Mouse (Mus musculus): Measurements from ENCODE around the gene Gse1. TPM values are rescaled to one million over a fixed set of nuclear protein-coding genes. Genes with fewer than 3 reads are reported as not detected.

Gene Gse1
- polyA plus RNA-seq, 1 experiment from 2014 or later, result 15.4 TPM

DNA sequence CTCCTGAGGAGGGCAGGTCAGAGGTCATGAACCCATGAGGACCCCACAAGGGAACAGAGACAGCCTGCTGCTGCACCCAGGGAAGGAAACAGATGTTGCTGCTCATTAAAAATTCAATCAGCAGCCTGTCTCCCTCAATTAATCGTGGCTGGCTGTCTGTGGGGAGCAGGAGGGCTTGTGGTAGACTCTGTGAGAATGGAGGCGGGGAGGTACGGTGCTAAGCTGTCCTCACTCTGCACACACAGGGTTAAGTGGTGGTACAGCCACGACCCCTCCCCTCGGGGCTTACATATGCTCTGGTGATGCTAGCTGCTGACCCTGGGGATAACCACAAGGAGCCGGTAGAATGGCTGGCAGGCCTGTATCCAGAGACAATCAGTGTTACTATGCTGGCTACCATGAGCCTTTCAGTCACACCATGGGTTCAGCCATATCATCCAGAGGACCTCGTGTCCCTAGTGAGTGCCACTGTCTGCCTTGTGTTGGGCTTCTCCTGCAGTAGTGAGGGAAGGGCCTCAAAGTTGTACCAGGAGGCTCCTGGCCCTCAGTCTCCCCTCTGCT lies 337.0 kb downstream of the Gse1 start:
- no peak overlapping the region for H3K9ac ChIP-seq
- ATAC-seq (ENCODE audit: low FRiP score, low read depth), result no peak

GRCm38 (mm10) chr8:120566681-120567080 lies 338.4 kb downstream of the Gse1 start:
- peaks cover 56% of the 10 kb centered on the region for H3K4me1 ChIP-seq (replicated peaks)
- 56% methylated on average over 8 of the region's 8 CpGs for whole genome bisulfite sequencing
- H3K9me3 ChIP-seq, result no peaks in the 10 kb centered on the region
- H3K9ac ChIP-seq, result no peak overlapping the region
- no peaks in the 10 kb centered on the region for H3K27me3 ChIP-seq
- peaks cover 32% of the 10 kb centered on the region for H3K36me3 ChIP-seq
- ATAC-seq (ENCODE audit: low FRiP score, low read depth), result no peak
- H3K4me3 ChIP-seq, result no peak overlapping the region
- H3K4me2 ChIP-seq, result no peak overlapping the region
- no peak overlapping the region for H3K27ac ChIP-seq (replicated peaks)

More for the DNA sequence above, 337.0 kb downstream of the Gse1 start:
- H3K27ac ChIP-seq (replicated peaks), result peak overlapping the region; percentile 45
- no peak overlapping the region for H3K4me3 ChIP-seq
- peaks cover 25% of the 10 kb centered on the region for H3K36me3 ChIP-seq
- H3K4me1 ChIP-seq (replicated peaks), result peaks cover 68% of the 10 kb centered on the region
- WGBS, result 17% methylated on average over 7 of the region's 7 CpGs
- no peak overlapping the region for H3K4me2 ChIP-seq
- H3K27me3 ChIP-seq, result no peaks in the 10 kb centered on the region
- no peaks in the 10 kb centered on the region for H3K9me3 ChIP-seq

DNA sequence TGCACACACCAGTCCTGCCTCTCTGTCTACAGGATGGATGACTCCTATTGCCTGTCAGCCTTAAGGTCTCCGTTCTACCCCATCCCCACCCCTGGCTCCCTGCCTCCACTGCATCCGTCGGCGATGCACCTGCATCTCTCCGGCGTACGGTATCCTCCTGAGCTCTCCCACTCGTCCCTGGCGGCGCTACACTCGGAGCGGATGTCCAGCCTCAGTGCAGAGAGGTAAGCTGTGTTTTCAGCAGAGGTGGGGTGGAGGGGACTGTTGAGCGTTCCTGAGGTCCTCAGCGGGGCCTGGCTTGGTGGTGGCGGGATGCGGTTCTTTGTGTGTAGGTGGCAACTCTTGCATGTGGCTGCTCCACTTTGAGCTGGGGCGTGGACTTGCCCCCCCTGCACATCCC lies 339.5 kb downstream of the Gse1 start:
- H3K4me1 ChIP-seq (replicated peaks), result peaks cover 51% of the 10 kb centered on the region
- H3K4me3 ChIP-seq, result no peak overlapping the region
- ATAC-seq (ENCODE audit: low FRiP score, low read depth), result no peak
- no peaks in the 10 kb centered on the region for H3K9me3 ChIP-seq
- H3K27me3 ChIP-seq, result no peaks in the 10 kb centered on the region
- no peak overlapping the region for H3K9ac ChIP-seq
- H3K27ac ChIP-seq (replicated peaks), result no peak overlapping the region
- no peak overlapping the region for H3K4me2 ChIP-seq
- WGBS, result 95% methylated on average over 17 of the region's 17 CpGs
- H3K36me3 ChIP-seq, result peaks cover 42% of the 10 kb centered on the region

GRCm38 (mm10) chr8:120568164-120568798 lies 340.0 kb downstream of the Gse1 start:
- H3K27ac ChIP-seq (replicated peaks), result no peak overlapping the region
- H3K4me1 ChIP-seq (replicated peaks), result peaks cover 45% of the 10 kb centered on the region
- no peak overlapping the region for H3K4me3 ChIP-seq
- H3K27me3 ChIP-seq, result no peaks in the 10 kb centered on the region
- no peak overlapping the region for H3K9ac ChIP-seq
- H3K4me2 ChIP-seq, result no peak overlapping the region
- H3K36me3 ChIP-seq, result peaks cover 47% of the 10 kb centered on the region
- no peaks in the 10 kb centered on the region for H3K9me3 ChIP-seq
- ATAC-seq (ENCODE audit: low FRiP score, low read depth), result no peak
- 95% methylated on average over 37 of the region's 37 CpGs for WGBS

DNA sequence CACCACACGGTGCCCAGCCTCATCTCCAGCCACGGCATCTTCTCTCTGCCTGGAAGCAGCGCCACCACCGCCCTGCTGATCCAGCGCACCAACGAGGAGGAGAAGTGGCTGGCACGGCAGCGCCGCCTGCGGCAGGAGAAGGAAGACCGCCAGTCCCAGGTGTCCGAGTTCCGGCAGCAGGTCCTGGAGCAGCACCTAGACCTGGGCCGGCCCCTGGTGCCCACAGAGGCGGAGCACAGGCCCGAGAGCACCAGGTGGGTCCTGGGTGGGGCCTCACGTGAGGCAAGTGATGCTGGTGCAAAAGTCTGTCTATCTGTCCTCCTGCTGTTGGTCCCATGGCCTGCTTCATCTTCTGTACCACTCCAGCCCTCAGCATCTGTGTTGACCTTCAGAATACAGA lies 340.9 kb downstream of the Gse1 start:
- ATAC-seq (ENCODE audit: low FRiP score, low read depth), result no peak
- H3K9ac ChIP-seq, result no peak overlapping the region
- 96% methylated on average over 17 of the region's 17 CpGs for WGBS
- peaks cover 54% of the 10 kb centered on the region for H3K36me3 ChIP-seq
- peaks cover 39% of the 10 kb centered on the region for H3K4me1 ChIP-seq (replicated peaks)
- no peak overlapping the region for H3K27ac ChIP-seq (replicated peaks)
- no peaks in the 10 kb centered on the region for H3K27me3 ChIP-seq
- no peak overlapping the region for H3K4me3 ChIP-seq
- H3K9me3 ChIP-seq, result no peaks in the 10 kb centered on the region
- H3K4me2 ChIP-seq, result no peak overlapping the region

- Histone ChIP-seq H3K4me2 (no peak overlapping the region), H3K4me3 (no peak overlapping the region), H3K4me1 (replicated peaks) (peaks cover 29% of the 10 kb centered on the region), H3K9me3 (no peaks in the 10 kb centered on the region), H3K27me3 (no peaks in the 10 kb centered on the region), H3K36me3 (peaks cover 64% of the 10 kb centered on the region), H3K27ac (replicated peaks) (no peak overlapping the region), H3K9ac (no peak overlapping the region)
- WGBS, result 59% methylated on average over 13 of the region's 13 CpGs
- 0 out of 2 replicates have a peak, but pooled peaks have one; percentile 6 for ATAC-seq (ENCODE audit: low FRiP score, low read depth)
Observed at GRCm38 (mm10) chr8:120569939-120570715, 341.9 kb downstream of the Gse1 start.

GRCm38 (mm10) chr8:120571561-120571960 lies 343.3 kb downstream of the Gse1 start:
- WGBS, result 71% methylated on average over 8 of the region's 8 CpGs
- H3K9me3 ChIP-seq, result no peaks in the 10 kb centered on the region
- no peaks in the 10 kb centered on the region for H3K27me3 ChIP-seq
- H3K4me3 ChIP-seq, result no peak overlapping the region
- H3K36me3 ChIP-seq, result peaks cover 77% of the 10 kb centered on the region
- no peak overlapping the region for H3K27ac ChIP-seq (replicated peaks)
- H3K9ac ChIP-seq, result no peak overlapping the region
- no peak overlapping the region for H3K4me2 ChIP-seq
- no peak for ATAC-seq (ENCODE audit: low FRiP score, low read depth)
- peaks cover 15% of the 10 kb centered on the region for H3K4me1 ChIP-seq (replicated peaks)

DNA sequence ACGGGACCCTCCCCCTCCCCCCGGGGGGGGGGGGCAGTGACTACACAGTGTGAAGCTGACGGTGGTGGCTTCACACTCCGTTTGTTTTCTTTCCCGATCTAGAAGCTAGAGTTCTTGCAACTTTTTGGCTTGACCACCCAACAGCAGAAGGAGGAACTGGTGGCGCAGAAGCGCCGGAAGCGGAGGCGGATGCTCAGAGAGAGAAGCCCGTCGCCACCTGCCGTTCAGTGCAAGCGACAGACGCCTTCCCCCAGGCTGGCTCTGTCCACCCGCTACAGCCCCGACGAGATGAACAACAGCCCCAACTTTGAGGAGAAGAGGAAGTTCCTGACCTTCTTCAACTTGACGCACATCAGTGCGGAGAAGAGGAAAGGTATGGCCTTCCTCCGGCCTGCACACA lies 344.3 kb downstream of the Gse1 start:
- Histone ChIP-seq H3K4me1 (replicated peaks) (peaks cover 10% of the 10 kb centered on the region; the same call in 1 of the 2 replicates), H3K4me2 (no peak overlapping the region), H3K27ac (replicated peaks) (no peak overlapping the region), H3K36me3 (peaks cover 82% of the 10 kb centered on the region), H3K4me3 (no peak overlapping the region), H3K9ac (no peak overlapping the region), H3K27me3 (no peaks in the 10 kb centered on the region), H3K9me3 (no peaks in the 10 kb centered on the region)
- 70% methylated on average over 21 of the region's 21 CpGs for WGBS
- no peak for ATAC-seq (ENCODE audit: low FRiP score, low read depth)

DNA sequence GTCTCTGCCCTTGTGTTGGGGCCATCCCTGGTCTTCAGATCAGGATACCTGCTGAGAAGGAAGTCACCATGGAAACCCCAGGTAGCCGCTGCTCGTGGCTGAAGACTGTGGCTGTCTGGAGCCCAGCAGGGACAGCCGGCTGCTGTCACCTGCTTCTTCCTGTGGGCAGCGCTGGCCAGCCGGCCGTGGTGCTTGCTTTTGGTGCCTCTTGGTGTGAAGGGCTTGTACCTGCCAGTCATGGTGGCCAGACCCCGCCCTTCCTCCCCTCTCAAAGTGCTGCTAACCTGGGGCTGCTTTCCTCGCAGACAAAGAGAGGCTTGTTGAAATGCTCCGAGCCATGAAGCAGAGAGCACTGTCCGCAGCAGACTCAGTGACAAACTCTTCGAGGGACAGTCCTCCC lies 345.6 kb downstream of the Gse1 start:
- 67% methylated on average over 11 of the region's 11 CpGs for WGBS
- peaks cover 81% of the 10 kb centered on the region for H3K36me3 ChIP-seq
- no peak overlapping the region for H3K27ac ChIP-seq (replicated peaks)
- no peak overlapping the region for H3K4me3 ChIP-seq
- ATAC-seq (ENCODE audit: low FRiP score, low read depth), result no peak
- H3K9ac ChIP-seq, result no peak overlapping the region
- no peak overlapping the region for H3K4me2 ChIP-seq
- peaks cover 17% of the 10 kb centered on the region for H3K4me1 ChIP-seq (replicated peaks)
- no peaks in the 10 kb centered on the region for H3K9me3 ChIP-seq
- no peaks in the 10 kb centered on the region for H3K27me3 ChIP-seq

- Histone ChIP-seq H3K4me2 (no peak overlapping the region), H3K36me3 (peaks cover 82% of the 10 kb centered on the region), H3K9me3 (no peaks in the 10 kb centered on the region), H3K4me1 (replicated peaks) (peaks cover 17% of the 10 kb centered on the region), H3K27me3 (no peaks in the 10 kb centered on the region), H3K27ac (replicated peaks) (no peak overlapping the region), H3K9ac (no peak overlapping the region), H3K4me3 (no peak overlapping the region)
- ATAC-seq (ENCODE audit: low FRiP score, low read depth), result no peak
- 75% methylated on average over 19 of the region's 19 CpGs for WGBS
Observed at GRCm38 (mm10) chr8:120574941-120575340, 346.7 kb downstream of the Gse1 start.

GRCm38 (mm10) chr8:120575801-120576200 lies 347.5 kb downstream of the Gse1 start:
- no peak overlapping the region for H3K4me2 ChIP-seq
- H3K36me3 ChIP-seq, result peaks cover 87% of the 10 kb centered on the region
- H3K27me3 ChIP-seq, result no peaks in the 10 kb centered on the region
- H3K4me1 ChIP-seq (replicated peaks), result peaks cover 15% of the 10 kb centered on the region
- H3K4me3 ChIP-seq, result no peak overlapping the region
- H3K9ac ChIP-seq, result no peak overlapping the region
- no peak for ATAC-seq (ENCODE audit: low FRiP score, low read depth)
- no peak overlapping the region for H3K27ac ChIP-seq (replicated peaks)
- WGBS, result 68% methylated on average over 9 of the region's 9 CpGs
- H3K9me3 ChIP-seq, result no peaks in the 10 kb centered on the region

DNA sequence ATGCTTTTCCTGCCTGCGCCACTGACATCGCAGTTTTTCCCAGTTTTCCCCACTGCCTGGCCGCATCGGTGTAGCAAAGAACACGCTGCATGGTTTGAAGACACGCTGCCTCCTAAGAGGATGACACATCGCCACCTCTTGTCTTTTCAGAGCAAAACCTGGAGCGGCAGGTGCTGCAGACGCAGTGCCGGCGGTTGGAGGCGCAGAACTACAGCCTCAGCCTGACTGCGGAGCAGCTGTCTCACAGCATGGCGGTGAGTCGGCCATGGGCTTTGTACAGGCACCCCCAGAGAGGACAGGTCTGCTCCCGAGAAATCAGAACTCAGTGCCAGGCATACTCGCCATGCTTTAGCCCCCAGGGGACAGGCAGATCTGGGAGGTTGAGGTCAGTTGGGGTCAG lies 349.6 kb downstream of the Gse1 start:
- H3K27ac ChIP-seq (replicated peaks), result no peak overlapping the region
- no peak for ATAC-seq (ENCODE audit: low FRiP score, low read depth)

More for the DNA sequence above, 349.6 kb downstream of the Gse1 start:
- no peaks in the 10 kb centered on the region for H3K9me3 ChIP-seq
- H3K4me3 ChIP-seq, result no peak overlapping the region
- WGBS, result 76% methylated on average over 17 of the region's 17 CpGs
- H3K4me1 ChIP-seq (replicated peaks), result peaks cover 10% of the 10 kb centered on the region
- no peaks in the 10 kb centered on the region for H3K27me3 ChIP-seq
- peaks cover 73% of the 10 kb centered on the region for H3K36me3 ChIP-seq
- H3K4me2 ChIP-seq, result no peak overlapping the region
- no peak overlapping the region for H3K9ac ChIP-seq
